Mouse (Mus musculus) heart, adult 2 months (tissue): ENCODE measurements around the gene 2410137M14Rik. TPM values are rescaled to one million over a fixed set of nuclear protein-coding genes. Genes with fewer than 3 reads are reported as not detected.

Experiments
- DNase-seq, 2 experiments: peaks; one replicate each; pipeline ENCODE4 v3.0.0; 2021
- H3K27ac ChIP-seq: fragments of 200-600 bp; 2 replicates; pipeline ENCODE4 v1.8.1; 2022
- H3K27me3 ChIP-seq: fragments of 200-500 bp; 2 replicates; pipeline ENCODE4 v1.6.1; 2012; ENCODE audit warnings: mild to moderate bottlenecking, low read length, inconsistent platforms, mixed read lengths; ENCODE audit not compliant: control insufficient read depth, insufficient read depth
- H3K36me3 ChIP-seq: fragments of 200-500 bp; 2 replicates; pipeline ENCODE4 v1.6.1; 2012; ENCODE audit warnings: low read length, inconsistent platforms; ENCODE audit not compliant: control insufficient read depth, insufficient read depth
- H3K4me1 ChIP-seq: fragments of 200-500 bp; 2 replicates; pipeline ENCODE4 v1.6.1; 2011; ENCODE audit warnings: low read length; ENCODE audit not compliant: control insufficient read depth, insufficient read depth
- H3K4me3 ChIP-seq: fragments of 200-600 bp; 2 replicates; pipeline ENCODE4 v1.8.1; 2022
- H3K79me2 ChIP-seq: fragments of 200-500 bp; replicated peaks from 2 replicates; pipeline ENCODE4 v1.6.1; 2012; ENCODE audit warnings: mild to moderate bottlenecking, inconsistent platforms, low read length, moderate library complexity, mixed read lengths; ENCODE audit not compliant: control insufficient read depth, insufficient read depth
- H3K9ac ChIP-seq: fragments of 200-500 bp; 2 replicates; pipeline ENCODE4 v1.6.1; 2012; ENCODE audit warnings: low read depth, mild to moderate bottlenecking, control low read depth, inconsistent platforms, low read length, mixed read lengths
- CTCF ChIP-seq: fragments of 200-600 bp; IDR thresholded peaks from 2 replicates; pipeline ENCODE4 v1.8.1; 2022; ENCODE audit warnings: antibody characterized with exemption, mild to moderate bottlenecking, moderate library complexity
- EP300 ChIP-seq: fragments of 200-500 bp; IDR thresholded peaks from 2 replicates; pipeline ENCODE4 v1.6.1; 2011; ENCODE audit warnings: low read depth, low read length, control low read depth; ENCODE audit not compliant: insufficient read depth
- POLR2A ChIP-seq: fragments of 200-500 bp; IDR thresholded peaks from 2 replicates; pipeline ENCODE4 v1.6.1; 2011; ENCODE audit warnings: mild to moderate bottlenecking, low read depth, low read length, control low read depth; ENCODE audit not compliant: insufficient read depth
- WGBS: fragments of 180-500 bp; shearing (Covaris S2); methylation state at CpG from one replicate; pipeline ENCODE4 v1.1.7; 2018; 5-methylcytosine and 5-hydroxymethylcytosine counted together
- intact Hi-C: fragments of 180-260 bp; cut with DNase I; formaldehyde crosslinking; loops from one replicate; pipeline ENCODE4 v1.15.1; 2025
- polyA plus RNA-seq: library from polyadenylated mRNA; depleted of rRNA; stranded (reverse); fragments of >200 nt; gene quantifications from 2 replicates; pipeline ENCODE4 v1.2.3, GENCODE M21; 2012
- total RNA-seq, 2 experiments: library from RNA; stranded (reverse); gene quantifications; 2 replicates each; pipeline ENCODE4 v1.2.3; 2021

2410137M14Rik gene
- total and polyA plus RNA-seq, 3 experiments: 0.27 to 0.63 (median 0.61) TPM

DNA sequence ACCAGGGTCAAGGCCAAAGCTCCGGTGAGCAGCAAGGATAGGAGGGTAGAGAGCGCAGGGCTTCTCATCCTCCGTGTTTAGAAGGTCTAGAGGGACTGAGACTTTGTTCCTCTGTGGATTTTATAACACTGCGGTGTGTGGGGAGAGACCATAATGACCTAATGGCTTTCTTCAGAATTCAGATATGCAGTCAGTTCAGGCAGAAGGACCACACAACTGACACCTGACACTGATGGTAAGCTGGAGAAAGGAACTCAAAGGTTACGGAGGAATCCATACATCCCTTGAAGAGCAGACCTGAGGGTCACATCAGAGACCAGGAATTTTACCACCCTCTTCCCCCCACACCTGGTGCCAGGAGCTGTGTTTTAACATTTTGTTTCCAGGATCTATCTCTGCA lies 8.4 kb upstream of the 2410137M14Rik start, which contains the start of gene H2-M5:
TSS of gene H2-M5 (minus strand) at position 101 of the 400 bp plus-strand sequence.
- Histone ChIP-seq H3K27ac (no peak within 1 kb of the TSS), H3K36me3 (no peaks in the 10 kb centered on the region), H3K79me2 (no peaks in the 10 kb centered on the region), H3K4me1 (no peaks in the 10 kb centered on the region), H3K9ac (no peak within 1 kb of the TSS), H3K4me3 (no peak within 1 kb of the TSS), H3K27me3 (peaks cover 10% of the 10 kb centered on the region)
- intact Hi-C loops: no loop called here
- DNase-seq: no peak
- WGBS: 37% methylated on average over 5 of the region's 5 CpGs
- TF ChIP-seq CTCF (no peak), EP300 (no peak)

DNA sequence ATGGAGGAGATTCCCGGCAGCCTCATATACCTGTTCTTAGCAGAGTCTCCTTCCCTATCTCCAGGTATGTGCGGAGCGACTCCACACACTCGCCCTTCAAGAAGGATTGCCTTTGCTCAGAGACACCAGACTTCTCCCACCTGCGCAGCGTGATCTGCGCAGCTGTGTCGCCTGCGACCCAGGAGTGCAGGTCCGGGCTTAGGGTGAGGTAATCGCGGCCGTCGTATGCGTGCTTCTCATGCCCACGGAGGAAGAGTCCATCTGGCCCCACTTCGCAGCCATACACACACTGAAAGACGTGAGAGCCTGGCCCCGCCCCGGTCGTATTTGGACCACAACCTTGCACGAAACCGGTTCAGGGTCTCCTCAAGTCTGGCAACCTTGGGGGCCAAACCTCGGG lies 7.4 kb upstream of the 2410137M14Rik start:
- no peak overlapping the region for H3K9ac ChIP-seq
- no peaks in the 10 kb centered on the region for H3K36me3 ChIP-seq
- H3K27me3 ChIP-seq: peaks cover 10% of the 10 kb centered on the region
- 10% methylated on average over 24 of the region's 24 CpGs for WGBS
- DNase-seq: no peak
- no peaks in the 10 kb centered on the region for H3K79me2 ChIP-seq
- no peaks in the 10 kb centered on the region for H3K4me1 ChIP-seq
- no peak overlapping the region for H3K4me3 ChIP-seq
- no peak for TF ChIP-seq POLR2A
- H3K27ac ChIP-seq: no peak overlapping the region
- intact Hi-C loops: no loop called here

DNA sequence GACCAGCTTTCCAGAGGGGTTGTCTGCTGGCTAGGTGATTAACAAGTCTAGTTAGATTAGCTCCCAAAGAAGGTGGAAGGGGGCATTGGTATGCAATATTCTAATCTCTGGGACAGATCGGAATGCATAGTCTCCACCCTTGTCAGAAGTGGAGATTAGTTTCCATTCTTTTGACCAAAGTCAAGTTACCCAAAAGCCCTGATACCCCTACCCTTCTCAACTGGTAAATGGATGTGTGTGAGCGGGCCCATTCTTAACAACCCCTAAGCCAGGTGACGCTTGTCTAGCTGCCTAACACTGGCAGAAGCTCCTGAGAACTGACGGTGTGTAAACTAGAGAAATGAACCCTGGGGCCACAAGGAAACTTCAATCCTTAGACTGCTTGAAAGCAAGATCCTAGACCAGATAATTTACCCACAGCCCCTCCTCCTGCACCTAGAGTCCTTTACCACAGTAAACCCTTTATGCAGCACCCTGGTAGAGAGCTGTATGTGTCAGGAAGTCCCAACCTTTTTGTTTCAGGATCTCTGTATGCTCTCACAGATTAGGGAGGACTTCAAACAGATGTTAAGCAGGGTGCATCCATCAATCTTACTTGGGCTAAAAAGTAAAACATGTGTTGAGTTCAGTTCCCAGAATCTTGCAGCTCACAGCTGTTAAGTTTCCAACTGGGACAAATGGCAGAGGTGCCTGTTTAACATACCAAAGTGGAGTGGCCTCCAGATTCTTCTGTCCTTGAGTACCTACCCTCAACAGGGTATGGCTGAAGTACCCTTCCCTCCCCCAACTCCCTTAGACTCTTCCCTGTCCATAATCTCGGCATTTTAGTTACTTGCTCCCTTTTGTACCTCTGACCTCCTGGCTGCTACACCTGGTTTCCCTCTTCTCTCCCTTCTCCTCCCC lies 1.5 kb upstream of the 2410137M14Rik start:
- H3K4me3 ChIP-seq: no peak overlapping the region
- 59% methylated on average over 5 of the region's 5 CpGs for WGBS
- no peak for DNase-seq
- no peaks in the 10 kb centered on the region for H3K4me1 ChIP-seq
- no peak overlapping the region for H3K9ac ChIP-seq
- H3K27me3 ChIP-seq: no peaks in the 10 kb centered on the region
- H3K27ac ChIP-seq: no peak overlapping the region
- no peaks in the 10 kb centered on the region for H3K36me3 ChIP-seq
- TF ChIP-seq EP300 (no peak), POLR2A (no peak)
- intact Hi-C loops: no loop called here
- H3K79me2 ChIP-seq: no peaks in the 10 kb centered on the region

DNA sequence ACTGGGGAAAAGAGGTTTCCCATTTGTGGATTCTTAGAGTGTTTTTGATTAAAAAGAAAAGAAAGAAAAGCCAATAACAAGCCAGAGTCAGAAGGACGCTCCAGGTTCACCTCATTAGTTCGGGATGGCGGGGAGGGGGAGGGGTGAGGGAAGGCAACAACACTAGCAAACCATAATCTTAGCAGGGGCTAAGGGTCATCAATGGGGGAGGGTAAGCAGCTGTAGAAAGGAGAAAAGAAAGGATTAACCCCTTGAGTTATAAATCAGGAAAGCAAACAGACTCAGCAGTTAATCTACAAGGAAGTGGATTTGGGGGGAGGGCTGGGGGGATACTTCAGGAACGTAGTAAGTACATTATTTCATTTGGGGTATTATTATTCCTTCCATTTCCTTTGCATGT lies 808 bp upstream of the 2410137M14Rik start:
- DNase-seq: no peak
- Histone ChIP-seq H3K9ac (no peak overlapping the region), H3K36me3 (no peaks in the 10 kb centered on the region), H3K4me1 (no peaks in the 10 kb centered on the region), H3K27me3 (no peaks in the 10 kb centered on the region), H3K79me2 (no peaks in the 10 kb centered on the region), H3K27ac (no peak overlapping the region), H3K4me3 (peak overlapping the region; percentile 22; the same call in 1 of the 2 replicates)
- TF ChIP-seq CTCF: no peak
- no peak for TF ChIP-seq POLR2A
- TF ChIP-seq EP300: no peak
- WGBS: 22% methylated on average over 4 of the region's 4 CpGs
- intact Hi-C loops: no loop called here

DNA sequence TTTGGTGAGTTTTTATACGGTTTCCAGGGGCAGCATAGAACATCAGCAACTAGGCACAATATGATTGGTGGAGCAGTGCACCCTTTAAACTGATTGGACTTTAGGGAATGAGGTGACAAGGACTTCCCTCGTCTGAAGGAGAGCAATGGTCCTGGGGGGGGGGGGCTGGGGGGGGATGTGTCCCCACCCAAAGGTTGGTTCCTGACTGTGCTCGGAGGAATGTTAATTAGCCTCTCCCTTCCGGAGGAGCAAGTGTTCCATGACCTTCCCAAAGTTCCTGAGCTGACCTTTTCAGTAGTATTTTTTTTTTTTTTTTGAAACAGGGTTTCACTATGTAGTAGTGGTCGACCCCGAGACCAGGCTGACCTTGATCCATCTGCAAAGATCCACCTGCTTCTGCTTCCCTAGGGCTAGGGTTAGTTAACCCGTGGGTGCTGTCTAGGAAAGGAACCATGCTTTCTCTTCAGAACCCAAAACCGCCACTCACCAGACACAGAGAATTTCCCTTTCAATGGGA lies 7.7 kb downstream of the 2410137M14Rik start:
- no peaks in the 10 kb centered on the region for H3K36me3 ChIP-seq
- DNase-seq: no peak
- no peak overlapping the region for H3K4me3 ChIP-seq
- intact Hi-C loops: no loop called here
- 61% methylated on average over 8 of the region's 8 CpGs for WGBS
- H3K27me3 ChIP-seq: no peaks in the 10 kb centered on the region
- TF ChIP-seq POLR2A: no peak
- no peak for TF ChIP-seq EP300
- TF ChIP-seq CTCF: no peak
- no peak overlapping the region for H3K27ac ChIP-seq
- no peak overlapping the region for H3K9ac ChIP-seq
- no peaks in the 10 kb centered on the region for H3K79me2 ChIP-seq
- H3K4me1 ChIP-seq: no peaks in the 10 kb centered on the region; the same call in 1 of the 2 replicates

DNA sequence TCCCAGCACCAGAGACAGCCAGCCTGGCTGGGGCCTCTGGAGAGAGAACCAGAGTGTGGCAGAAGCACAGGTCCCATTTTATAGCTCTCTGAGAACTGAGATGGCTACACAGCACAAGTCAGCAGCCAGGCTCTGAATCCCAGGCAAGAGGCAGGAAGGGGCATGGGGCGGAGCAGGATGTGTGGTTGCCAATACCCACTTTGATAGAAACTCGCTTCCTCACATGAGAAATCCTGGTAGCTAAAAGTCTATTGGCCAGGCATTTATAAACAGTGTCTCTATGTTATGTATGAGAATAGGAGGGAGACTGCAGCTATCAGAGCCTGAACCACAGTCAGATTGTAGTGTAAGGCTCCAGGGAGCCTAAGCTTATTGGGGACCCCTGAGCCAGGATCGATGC lies 8.2 kb downstream of the 2410137M14Rik start:
- Histone ChIP-seq H3K27me3 (no peaks in the 10 kb centered on the region), H3K79me2 (no peaks in the 10 kb centered on the region), H3K9ac (no peak overlapping the region), H3K27ac (no peak overlapping the region), H3K4me1 (no peaks in the 10 kb centered on the region; the same call in 1 of the 2 replicates), H3K4me3 (no peak overlapping the region), H3K36me3 (no peaks in the 10 kb centered on the region)
- 68% methylated on average over 3 of the region's 3 CpGs for WGBS
- intact Hi-C loops: no loop called here
- no peak for TF ChIP-seq EP300
- TF ChIP-seq POLR2A: no peak
- no peak for TF ChIP-seq CTCF
- DNase-seq: no peak
